Mouse (Mus musculus) CD4-positive naive resting alpha-beta T cell, adult 57 days (primary cell): ENCODE measurements around the gene Man2b1. TPM values are rescaled to one million over a fixed set of nuclear protein-coding genes. Genes with fewer than 3 reads are reported as not detected.

Source experiments
- total RNA-seq: library from RNA; stranded (reverse); gene quantifications from one replicate; pipeline ENCODE4 v1.2.4, GENCODE M21; 2023

The Man2b1 gene
- total RNA-seq, result 114 TPM

DNA sequence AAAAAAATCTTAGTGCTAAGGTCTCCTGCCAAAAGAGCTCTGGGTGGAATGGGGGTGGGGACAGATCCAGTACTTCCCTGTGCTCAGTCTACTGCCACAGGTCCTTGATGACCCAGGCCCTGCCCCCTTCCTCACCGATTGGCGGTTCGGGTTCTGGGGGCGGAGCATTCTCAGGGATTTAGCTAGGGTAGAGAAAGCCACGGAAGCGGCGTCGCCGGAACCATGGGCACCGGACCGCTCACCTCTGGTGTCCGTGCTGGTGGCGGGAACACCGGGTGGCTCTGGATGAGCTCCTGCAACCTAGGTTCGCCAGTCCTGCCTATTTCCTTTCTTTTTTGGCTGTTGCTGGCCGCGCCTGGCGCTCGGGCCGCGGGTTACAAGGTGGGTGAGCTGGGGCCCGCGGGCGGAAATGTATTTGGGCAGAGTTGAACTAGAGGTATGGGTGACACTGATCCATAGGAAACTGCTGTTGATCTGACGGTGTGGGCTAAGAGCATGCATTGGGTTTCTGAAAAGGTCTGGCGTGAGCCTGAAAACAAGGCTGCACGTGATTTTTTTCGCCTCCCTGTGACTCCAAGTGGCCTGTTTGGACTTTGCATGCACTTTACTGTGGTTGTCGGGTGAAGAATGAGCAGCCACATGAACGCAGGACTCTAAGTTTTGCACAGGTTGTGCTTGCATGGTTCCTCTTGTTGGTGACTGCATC, at the start of gene Man2b1:
Gene Man2b1, plus strand, starts transcription at position 163 of the 706 bp plus-strand sequence.

DNA sequence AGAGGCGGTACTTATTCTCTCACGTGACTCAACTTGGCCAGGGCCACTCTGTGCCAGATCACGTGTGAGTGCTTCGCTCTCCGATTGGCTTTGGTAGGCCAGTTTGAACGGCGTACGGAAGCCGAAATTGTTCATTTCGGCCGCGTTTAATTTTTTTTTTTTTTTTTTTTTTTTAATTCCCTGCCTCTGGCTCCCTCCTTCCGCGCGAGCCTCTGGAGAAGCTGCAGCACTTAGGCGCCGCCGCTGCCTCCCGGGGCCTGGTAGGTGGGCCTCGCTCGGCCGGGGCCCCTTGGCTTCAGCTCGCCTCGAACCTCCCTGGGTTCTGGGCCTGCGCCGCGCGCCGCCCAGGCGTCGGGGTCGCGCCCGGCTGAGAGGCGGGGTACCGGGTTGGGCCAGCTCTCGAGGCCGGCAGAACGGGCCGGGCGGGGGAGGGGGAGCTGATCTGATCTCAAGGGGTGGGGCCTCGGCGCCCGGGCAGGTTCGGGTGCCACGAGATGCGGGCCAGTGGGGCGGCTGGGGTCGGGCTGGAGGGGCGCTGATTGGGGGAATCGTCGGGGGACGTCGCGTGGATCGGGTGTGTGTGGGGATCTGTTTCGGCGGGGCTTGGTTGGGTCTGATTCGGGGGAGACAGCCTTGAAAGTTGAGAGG, 46.2 kb upstream of the Man2b1 start, which contains the start of gene Tnpo2:
Gene Tnpo2, plus strand, starts transcription at position 198 of the 648 bp plus-strand sequence.

DNA sequence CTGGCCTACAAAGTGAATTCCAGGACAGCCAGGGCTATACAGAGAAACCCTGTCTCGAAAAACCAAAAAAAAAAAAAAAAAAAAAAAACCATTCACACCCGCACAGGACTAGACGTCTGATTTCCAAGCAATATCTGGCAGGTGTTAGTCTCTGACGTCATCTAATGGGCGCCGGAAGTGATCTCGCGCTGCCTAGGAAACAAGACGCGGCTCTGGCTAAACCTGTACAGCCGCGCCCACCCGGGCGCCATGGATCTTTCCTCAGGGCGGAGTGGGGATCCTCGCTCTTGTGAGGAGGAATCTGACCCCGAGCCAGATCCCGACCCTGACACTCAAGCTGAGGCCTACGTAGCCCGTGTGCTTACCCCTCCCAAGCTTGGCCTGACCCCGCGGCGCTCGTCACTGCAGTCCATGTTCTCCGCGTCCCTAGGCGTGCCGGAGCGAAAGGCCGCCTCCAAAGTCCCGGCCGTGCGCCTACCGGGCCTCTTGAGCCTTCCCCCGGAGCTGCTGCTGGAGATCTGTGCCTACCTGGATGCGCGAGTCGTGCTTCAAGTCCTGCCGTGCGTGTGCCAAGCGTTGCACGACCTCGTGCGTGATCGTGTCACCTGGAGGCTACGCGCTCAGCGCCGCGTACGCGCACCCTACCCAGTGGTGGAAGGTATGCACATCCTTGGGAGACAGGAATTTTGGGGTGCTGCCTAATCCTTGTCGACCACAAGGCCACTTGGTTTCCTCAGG, 23.0 kb upstream of the Man2b1 start, which contains the start of gene Fbxw9:
Gene Fbxw9, plus strand, starts transcription at position 177 of the 738 bp plus-strand sequence.

DNA sequence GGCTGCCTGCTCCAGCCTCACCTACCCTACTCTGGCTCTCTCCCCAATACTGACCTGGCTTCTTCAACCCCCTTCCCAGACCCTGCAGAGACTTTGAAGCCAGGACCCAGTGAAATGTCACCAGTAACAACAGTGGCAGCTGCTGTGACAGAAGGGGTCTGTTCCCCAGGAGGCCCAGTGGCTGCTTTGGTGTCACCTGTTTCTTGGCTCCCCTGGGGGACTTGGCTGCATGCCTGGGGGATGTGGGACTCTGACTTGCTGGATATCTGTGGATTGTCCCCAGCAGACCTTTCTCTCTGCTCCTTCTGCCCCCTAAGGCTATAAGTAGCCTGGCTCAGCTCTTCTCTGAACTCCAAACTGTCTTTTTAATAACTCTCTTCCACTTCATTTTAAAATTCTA, 15.1 kb upstream of the Man2b1 start, which contains the start of gene Gm5741:
Gene Gm5741, minus strand, starts transcription at position 1 of the 400 bp plus-strand sequence.

DNA sequence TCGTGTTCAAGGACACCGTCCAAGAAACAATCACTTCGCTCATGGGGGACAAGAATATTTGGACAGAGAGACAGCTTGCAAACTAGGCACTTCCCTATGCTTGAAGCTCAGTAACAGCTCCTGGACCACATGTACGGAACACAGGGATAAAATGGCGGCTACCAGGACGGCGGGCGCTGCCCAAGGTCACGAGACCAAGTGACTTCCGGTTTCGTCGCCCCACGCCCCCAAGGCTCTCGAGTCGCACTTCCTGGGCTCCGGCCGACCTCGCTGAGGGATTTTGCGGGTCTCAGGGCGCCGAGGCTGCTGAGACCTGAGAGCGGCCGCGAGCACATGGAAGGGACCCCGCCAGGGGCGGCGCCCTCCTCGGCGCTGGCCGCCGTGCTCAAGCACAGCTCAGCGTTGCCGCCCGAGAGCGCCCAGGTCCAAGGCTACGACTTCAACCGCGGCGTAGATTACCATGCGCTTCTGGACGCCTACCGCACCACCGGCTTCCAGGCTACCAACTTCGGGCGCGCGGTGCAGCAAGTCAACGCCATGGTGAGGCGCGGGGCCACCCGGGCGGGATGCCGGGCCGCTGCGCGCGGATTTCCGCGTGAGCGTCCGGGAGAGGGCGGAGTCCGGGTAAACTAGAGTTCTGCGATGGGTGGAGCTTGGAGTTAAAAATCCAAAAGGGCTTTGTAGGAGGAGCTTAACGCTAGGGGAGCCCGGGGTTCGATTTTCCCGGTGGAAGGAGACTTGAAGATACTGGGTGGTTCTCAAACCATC, 11.4 kb upstream of the Man2b1 start, which contains the start of gene Dhps:
Gene Dhps, plus strand, starts transcription at position 244 of the 768 bp plus-strand sequence.

DNA sequence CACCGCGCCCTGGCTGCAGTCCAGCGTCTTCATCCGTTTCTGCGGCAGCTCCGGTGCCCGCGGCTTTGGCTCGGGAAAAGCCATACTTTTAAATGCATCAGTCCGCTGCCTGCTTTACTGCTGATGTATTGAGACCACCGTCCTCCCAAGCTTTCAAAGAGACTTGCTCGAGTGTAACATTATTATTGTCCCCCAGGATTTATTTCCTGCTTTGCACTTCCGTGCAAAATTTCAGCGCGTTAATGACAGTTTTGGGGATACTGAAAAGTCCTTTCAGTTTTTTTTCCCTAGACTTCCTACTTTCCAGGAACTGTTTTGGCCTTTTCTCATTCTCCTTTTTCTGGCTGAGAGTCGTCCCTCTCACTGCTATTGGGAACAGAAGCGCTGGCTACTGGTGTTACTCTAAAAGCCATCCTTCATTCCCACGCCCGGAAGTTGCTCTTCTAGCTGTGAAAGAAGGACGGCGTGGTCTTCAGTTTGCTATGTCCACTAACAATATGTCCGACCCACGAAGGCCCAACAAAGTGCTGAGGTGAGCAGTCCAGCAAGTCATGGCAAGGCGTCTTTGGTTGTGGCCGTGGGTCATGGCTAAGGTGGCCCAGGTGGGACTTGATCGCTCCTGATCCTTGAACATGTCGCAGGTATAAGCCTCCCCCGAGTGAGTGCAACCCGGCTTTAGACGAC, 2.4 kb upstream of the Man2b1 start, which contains the start of gene Wdr83os:
Gene Wdr83os, plus strand, starts transcription at position 209 of the 684 bp plus-strand sequence.

DNA sequence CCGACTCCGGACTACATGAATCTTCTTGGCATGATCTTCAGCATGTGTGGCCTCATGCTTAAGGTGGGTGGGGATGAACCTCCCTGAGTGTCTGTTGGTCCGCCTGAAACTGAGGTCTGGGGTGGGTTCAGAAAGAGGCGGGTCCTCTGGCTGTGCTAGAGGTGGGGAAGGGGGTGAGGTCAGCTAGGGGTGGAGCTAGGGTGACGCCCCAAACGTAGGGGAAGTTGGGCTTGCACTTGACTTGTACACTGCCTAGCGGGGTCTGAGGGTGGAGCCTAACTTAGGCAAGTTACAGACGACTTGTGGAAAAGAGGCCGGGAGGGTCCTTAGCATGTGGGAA, 1.9 kb upstream of the Man2b1 start, which contains the start of gene Wdr83:
Gene Wdr83, minus strand, starts transcription at position 91 of the 340 bp plus-strand sequence.

DNA sequence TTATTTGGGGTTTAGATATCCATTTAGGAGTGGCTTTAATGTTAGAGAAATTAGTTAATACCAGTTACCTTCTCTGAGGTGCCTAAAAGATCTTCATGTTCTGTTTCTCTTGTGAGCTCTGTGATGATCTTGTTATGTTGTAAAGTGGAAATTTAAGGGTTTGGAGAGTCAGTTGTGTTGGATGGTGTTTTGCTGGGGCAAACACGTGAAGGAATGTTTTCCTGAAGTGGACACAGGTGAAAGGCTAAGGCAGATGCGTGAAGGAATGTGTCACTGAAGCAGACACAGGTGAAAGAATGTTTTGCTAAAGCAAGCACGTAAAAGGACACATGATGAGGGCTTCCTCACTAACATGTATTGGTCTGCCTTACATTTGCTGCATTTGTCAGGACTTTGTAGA, 39.9 kb downstream of the Man2b1 start, which contains the start of gene Zfp791:
Gene Zfp791, minus strand, starts transcription at position 101 of the 400 bp plus-strand sequence.

Other genes starting within 250 kb of the Man2b1 start
- 61.8 TPM for gene Rad23a, start 242.6 kb upstream of the Man2b1 start, total RNA-seq
- gene Calr, start 236.3 kb upstream of the Man2b1 start, total RNA-seq, result 437 TPM
- gene Farsa, start 226.3 kb upstream of the Man2b1 start, total RNA-seq, result 69.8 TPM
- gene Syce2, start 211.2 kb upstream of the Man2b1 start, total RNA-seq, result 5.5 TPM
- gene Gcdh, start 189.3 kb upstream of the Man2b1 start, total RNA-seq, result 23.6 TPM
- gene Klf1, start 181.3 kb upstream of the Man2b1 start, total RNA-seq, result not detected
- 13.4 TPM for gene Dnase2a, start 174.7 kb upstream of the Man2b1 start, total RNA-seq
- 0.41 TPM for gene Mast1, start 145.9 kb upstream of the Man2b1 start, total RNA-seq
- gene Rtbdn, start 136.3 kb upstream of the Man2b1 start, total RNA-seq, result not detected
- not detected for gene Gm49661, start 113.8 kb upstream of the Man2b1 start, total RNA-seq
- gene Prdx2, start 113.7 kb upstream of the Man2b1 start, total RNA-seq, result 60.2 TPM
- gene Rnaseh2a, start 113.5 kb upstream of the Man2b1 start, total RNA-seq, result 43.4 TPM
- gene Junb, start 104.6 kb upstream of the Man2b1 start, total RNA-seq, result 1,875 TPM
- 3.1 TPM for gene Hook2, start 92.7 kb upstream of the Man2b1 start, total RNA-seq
- not detected for gene Best2, start 68.7 kb upstream of the Man2b1 start, total RNA-seq
- gene Asna1, start 58.0 kb upstream of the Man2b1 start, total RNA-seq, result 56.3 TPM
- 195 TPM for gene Trir, start 56.4 kb upstream of the Man2b1 start, total RNA-seq
- 70.3 TPM for gene Tnpo2, start 46.4 kb upstream of the Man2b1 start, total RNA-seq
- gene Fbxw9, start 23.2 kb upstream of the Man2b1 start, total RNA-seq, result 6.9 TPM
- not detected for gene Gm5741, start 15.3 kb upstream of the Man2b1 start, total RNA-seq
- 92.1 TPM for gene Dhps, start 11.5 kb upstream of the Man2b1 start, total RNA-seq
- gene Wdr83os, start 2.5 kb upstream of the Man2b1 start, total RNA-seq, result 63.3 TPM
- 15.2 TPM for gene Wdr83, start 2.0 kb upstream of the Man2b1 start, total RNA-seq
- 0.35 TPM for gene Zfp791, start 39.8 kb downstream of the Man2b1 start, total RNA-seq
- gene Cks1brt, start 68.7 kb downstream of the Man2b1 start, total RNA-seq, result not detected
- not detected for gene Olfr371, start 142.7 kb downstream of the Man2b1 start, total RNA-seq
- 39.8 TPM for gene Orc6, start 216.4 kb downstream of the Man2b1 start, total RNA-seq
- gene Vps35, start 216.5 kb downstream of the Man2b1 start, total RNA-seq, result 57.4 TPM